18 mouse cellular contexts compared by ENCODE assay signal in genomic region chr14:27347666-27348065, GRCm38 (mm10).
DNase-seq lines count a peak whose midpoint lies in the region; ATAC-seq and TF ChIP-seq lines count a peak whose summit lies in the region.
"Had no signal": no experiment of that assay in that cellular context is flagged by ENCODE, and none has a peak within 500 bp of the region (broad histone marks: within the 10 kb centered on the region; RNA-seq: fewer than 3 reads in every experiment).

No protein-coding gene starts in this region.

- H3K4me2 ChIP-seq in heart, embryonic 13.5 days = no peak overlapping the region
- no peak overlapping the region for H3K4me2 ChIP-seq in kidney, postnatal 0 days (ENCODE audit: low read length)
- H3K4me2 ChIP-seq in kidney, embryonic 14.5 days (replicated peaks; ENCODE audit: low read depth, low read length) = no peak overlapping the region
- H3K4me2 ChIP-seq in hindbrain, embryonic 14.5 days (replicated peaks) = no peak overlapping the region
- H3K4me2 ChIP-seq: forebrain, embryonic 13.5 days; hindbrain, embryonic 15.5 days; liver, embryonic 12.5 days had no signal

- H3K27me3 ChIP-seq in heart, embryonic 13.5 days (replicated peaks) = no peaks in the 10 kb centered on the region
- no peaks in the 10 kb centered on the region for H3K27me3 ChIP-seq in kidney, postnatal 0 days (ENCODE audit: insufficient read depth, low read length)
- H3K27me3 ChIP-seq in kidney, embryonic 14.5 days (ENCODE audit: control insufficient read depth, insufficient read depth, low read length) = no peaks in the 10 kb centered on the region
- H3K27me3 ChIP-seq in limb, embryonic 10.5 days (ENCODE audit: low read depth, poor library complexity, severe bottlenecking) = no peaks in the 10 kb centered on the region
- no peaks in the 10 kb centered on the region for H3K27me3 ChIP-seq in hindbrain, embryonic 14.5 days (ENCODE audit: control insufficient read depth, insufficient read depth, low read length)
- H3K27me3 ChIP-seq: forebrain, embryonic 13.5 days; hindbrain, embryonic 15.5 days; liver, embryonic 12.5 days had no signal

- ATAC-seq in heart, embryonic 13.5 days (ENCODE audit: extremely low read depth, insufficient number of reproducible peaks, low FRiP score, low TSS enrichment) = no peak
- ATAC-seq in kidney, postnatal 0 days (replicated peaks; ENCODE audit: low FRiP score, low read depth) = no peak
- ATAC-seq in kidney, embryonic 14.5 days (ENCODE audit: low FRiP score, low TSS enrichment) = no peak
- ATAC-seq in hindbrain, embryonic 14.5 days (ENCODE audit: low FRiP score) = no peak
- ATAC-seq: forebrain, embryonic 13.5 days; intestine, embryonic 16.5 days; liver, embryonic 12.5 days; midbrain, embryonic 16.5 days had no signal

- no peak for TF ChIP-seq CTCF in kidney, postnatal 0 days (IDR thresholded peaks at IDR 0.05; ENCODE audit: low read depth)

- intact Hi-C loops in heart, postnatal 36 days (cut with DNase I) = no loop called here

- H3K36me3 ChIP-seq in heart, embryonic 13.5 days = peaks cover 6% of the 10 kb centered on the region
- H3K36me3 ChIP-seq in kidney, postnatal 0 days (ENCODE audit: insufficient read depth, low read length) = no peaks in the 10 kb centered on the region
- H3K36me3 ChIP-seq in kidney, embryonic 14.5 days (ENCODE audit: control insufficient read depth, insufficient read depth, low read length) = no peaks in the 10 kb centered on the region
- 0 out of 2 replicates have a peak, but pooled peaks cover 5% of the 10 kb centered on the region for H3K36me3 ChIP-seq in limb, embryonic 10.5 days
- no peaks in the 10 kb centered on the region for H3K36me3 ChIP-seq in hindbrain, embryonic 14.5 days (replicated peaks; ENCODE audit: control insufficient read depth, insufficient read depth)
- H3K36me3 ChIP-seq: hindbrain, embryonic 15.5 days; liver, embryonic 12.5 days had no signal

- H3K9ac ChIP-seq in heart, embryonic 13.5 days = no peak overlapping the region
- H3K9ac ChIP-seq in kidney, postnatal 0 days (ENCODE audit: low read depth, low read length) = no peak overlapping the region
- no peak overlapping the region for H3K9ac ChIP-seq in kidney, embryonic 14.5 days (ENCODE audit: low read depth, low read length)
- no peak overlapping the region for H3K9ac ChIP-seq in hindbrain, embryonic 14.5 days
- H3K9ac ChIP-seq: forebrain, embryonic 13.5 days; hindbrain, embryonic 15.5 days; liver, embryonic 12.5 days had no signal

- DNase-seq in heart, postnatal 36 days = no peak
- no peak for DNase-seq in kidney, postnatal 0 days (ENCODE audit: low spot score)
- DNase-seq in ES-CJ7 (ENCODE audit: low read depth, low spot score) = peak; percentile 49
- DNase-seq in limb, embryonic 10.5 days (ENCODE audit: low spot score) = no peak
- no peak for DNase-seq in hindbrain, embryonic 14.5 days (ENCODE audit: low spot score)
- DNase-seq: adrenal gland, adult 2 months; cerebellum, adult 11-12 months; cerebellum, postnatal 25 days; gastrocnemius, postnatal 36 days; layer of hippocampus, postnatal 36 days; thymus, adult 2 months had no signal

- WGBS in heart, embryonic 13.5 days = 71% methylated on average over 5 of the region's 5 CpGs
- WGBS in kidney, postnatal 0 days = 86% methylated on average over 5 of the region's 5 CpGs
- 85% methylated on average over 5 of the region's 5 CpGs for WGBS in kidney, embryonic 14.5 days
- WGBS in limb, embryonic 10.5 days = 87% methylated on average over 5 of the region's 5 CpGs
- 51% methylated on average over 5 of the region's 5 CpGs for WGBS in hindbrain, embryonic 14.5 days

- H3K27ac ChIP-seq in heart, embryonic 13.5 days (replicated peaks) = peak overlapping the region; percentile 59; the same call in 1 of the 2 replicates
- 0 out of 2 replicates have a peak overlapping the region, but pooled peaks have one; percentile 10 for H3K27ac ChIP-seq in kidney, postnatal 0 days
- H3K27ac ChIP-seq in kidney, embryonic 14.5 days (ENCODE audit: low read depth, low read length) = no peak overlapping the region
- peak overlapping the region; percentile 51; the same call in 1 of the 2 replicates for H3K27ac ChIP-seq in limb, embryonic 10.5 days
- no peak overlapping the region for H3K27ac ChIP-seq in hindbrain, embryonic 14.5 days
- H3K27ac ChIP-seq: forebrain, embryonic 13.5 days; hindbrain, embryonic 15.5 days; liver, embryonic 12.5 days had no signal

- H3K9me3 ChIP-seq in heart, embryonic 13.5 days = no peaks in the 10 kb centered on the region
- H3K9me3 ChIP-seq in kidney, postnatal 0 days (replicated peaks; ENCODE audit: low read length) = no peaks in the 10 kb centered on the region
- H3K9me3 ChIP-seq in kidney, embryonic 14.5 days (ENCODE audit: control insufficient read depth, low read length) = no peaks in the 10 kb centered on the region
- H3K9me3 ChIP-seq in limb, embryonic 10.5 days (replicated peaks) = no peaks in the 10 kb centered on the region
- no peaks in the 10 kb centered on the region for H3K9me3 ChIP-seq in hindbrain, embryonic 14.5 days (ENCODE audit: control insufficient read depth, low read length)
- H3K9me3 ChIP-seq: forebrain, embryonic 13.5 days; hindbrain, embryonic 15.5 days; liver, embryonic 12.5 days had no signal

- no peak overlapping the region for H3K4me3 ChIP-seq in heart, embryonic 13.5 days
- no peak overlapping the region for H3K4me3 ChIP-seq in kidney, postnatal 0 days (replicated peaks; ENCODE audit: low read depth, low read length)
- no peak overlapping the region for H3K4me3 ChIP-seq in kidney, embryonic 14.5 days (ENCODE audit: low read length)
- no peak overlapping the region for H3K4me3 ChIP-seq in limb, embryonic 10.5 days
- no peak overlapping the region for H3K4me3 ChIP-seq in hindbrain, embryonic 14.5 days (replicated peaks; ENCODE audit: low read length)
- H3K4me3 ChIP-seq: forebrain, embryonic 13.5 days; hindbrain, embryonic 15.5 days; liver, embryonic 12.5 days had no signal

- peaks cover 69% of the 10 kb centered on the region for H3K4me1 ChIP-seq in heart, embryonic 13.5 days
- H3K4me1 ChIP-seq in kidney, postnatal 0 days (replicated peaks; ENCODE audit: insufficient read depth, low read length) = peaks cover 21% of the 10 kb centered on the region; the same call in 1 of the 2 replicates
- H3K4me1 ChIP-seq in kidney, embryonic 14.5 days (ENCODE audit: control insufficient read depth, insufficient read depth, low read length) = peaks cover 9% of the 10 kb centered on the region
- H3K4me1 ChIP-seq in limb, embryonic 10.5 days = peaks cover 47% of the 10 kb centered on the region
- no peaks in the 10 kb centered on the region for H3K4me1 ChIP-seq in hindbrain, embryonic 14.5 days (replicated peaks; ENCODE audit: control insufficient read depth, insufficient read depth, low read length)
- H3K4me1 ChIP-seq: forebrain, embryonic 13.5 days had no signal

Comparison
In these comparisons a context has a peak if more than half of its experiments do, and no peak if none do; other contexts are left out.
1. H3K27ac ChIP-seq: peak in heart, embryonic 13.5 days (single experiment), kidney, postnatal 0 days (single experiment) and limb, embryonic 10.5 days (single experiment); none in kidney, embryonic 14.5 days (single experiment) and hindbrain, embryonic 14.5 days (single experiment).